Mouse (Mus musculus): Measurements from ENCODE around the gene Aspg.

Aspg gene

GRCm38 (mm10) chr12:112112686-112113396 is 6.4 kb downstream of the Aspg start:
- no peak for DNase-seq (ENCODE audit: low spot score in 2 of 2)

DNA sequence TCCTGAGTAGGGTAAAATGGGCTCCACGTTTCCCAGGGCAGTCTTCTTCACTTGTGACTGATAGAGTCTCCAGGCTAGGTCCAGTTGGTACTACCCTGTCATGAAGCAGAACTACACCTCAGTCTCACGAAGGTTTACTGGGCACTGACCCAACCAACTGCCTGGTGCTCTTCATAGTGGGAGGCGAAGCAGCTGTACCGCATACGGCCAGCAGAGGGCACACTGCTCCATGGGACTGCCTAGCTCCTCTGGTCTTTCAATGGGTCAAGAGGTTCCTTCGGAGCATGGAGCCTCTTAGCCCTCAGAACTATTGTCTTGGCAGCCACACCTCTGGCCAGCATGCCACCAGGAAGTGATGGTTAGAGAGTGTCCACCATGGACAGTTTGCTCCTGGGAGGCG is 7.2 kb downstream of the Aspg start:
- peak; percentile 43 to 90 for DNase-seq (ENCODE audit: low spot score in 2 of 2)

- DNase-seq (ENCODE audit: low spot score in 2 of 2), result no peak
Measured at GRCm38 (mm10) chr12:112117006-112117405, 10.5 kb downstream of the Aspg start.

DNA sequence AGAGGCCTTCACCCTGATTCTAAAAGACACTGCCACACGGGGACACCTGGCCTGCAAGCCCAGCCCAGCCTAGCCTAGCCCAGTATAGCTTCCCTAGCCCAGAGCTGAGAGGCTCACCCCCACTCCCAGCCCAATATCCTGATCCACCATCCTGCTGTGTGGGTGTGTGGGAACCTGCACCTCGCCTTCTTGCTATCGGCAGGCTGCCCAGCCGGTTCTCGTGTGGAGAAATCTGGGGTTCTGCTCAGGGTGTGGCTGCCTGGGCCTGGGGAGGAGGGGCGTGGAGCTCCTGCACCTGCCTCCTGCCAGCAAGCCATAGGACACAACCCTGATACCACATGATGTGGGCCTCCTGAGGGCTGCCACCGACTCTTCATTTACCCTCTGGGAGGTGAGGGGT is 11.2 kb downstream of the Aspg start:
- DNase-seq (ENCODE audit: low spot score in 2 of 2), result peak; percentile 43 to 88

DNA sequence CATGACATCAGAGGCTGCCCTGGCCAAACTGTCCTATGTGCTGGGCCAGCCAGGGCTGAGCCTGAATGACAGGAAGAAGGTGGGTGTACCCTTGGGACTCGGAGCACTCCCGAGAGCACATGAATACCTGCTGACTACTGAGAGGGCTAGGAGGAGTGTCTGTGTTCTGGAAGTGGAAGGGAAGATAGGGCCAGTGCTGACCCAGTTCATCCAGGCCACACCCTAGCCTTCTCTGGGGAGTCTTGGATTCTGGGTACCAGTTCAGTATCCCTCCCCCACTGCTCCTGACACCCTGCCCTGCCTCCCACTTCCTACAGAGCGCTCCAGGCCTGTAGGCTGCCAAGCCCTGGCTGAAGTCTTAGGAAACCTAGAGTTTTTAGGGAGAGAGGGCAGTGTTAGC is 14.7 kb downstream of the Aspg start:
- no peak for DNase-seq (ENCODE audit: low spot score in 2 of 2)

GRCm38 (mm10) chr12:112125903-112126302 is 19.4 kb downstream of the Aspg start:
- no peak for DNase-seq (ENCODE audit: low spot score in 2 of 2)

DNA sequence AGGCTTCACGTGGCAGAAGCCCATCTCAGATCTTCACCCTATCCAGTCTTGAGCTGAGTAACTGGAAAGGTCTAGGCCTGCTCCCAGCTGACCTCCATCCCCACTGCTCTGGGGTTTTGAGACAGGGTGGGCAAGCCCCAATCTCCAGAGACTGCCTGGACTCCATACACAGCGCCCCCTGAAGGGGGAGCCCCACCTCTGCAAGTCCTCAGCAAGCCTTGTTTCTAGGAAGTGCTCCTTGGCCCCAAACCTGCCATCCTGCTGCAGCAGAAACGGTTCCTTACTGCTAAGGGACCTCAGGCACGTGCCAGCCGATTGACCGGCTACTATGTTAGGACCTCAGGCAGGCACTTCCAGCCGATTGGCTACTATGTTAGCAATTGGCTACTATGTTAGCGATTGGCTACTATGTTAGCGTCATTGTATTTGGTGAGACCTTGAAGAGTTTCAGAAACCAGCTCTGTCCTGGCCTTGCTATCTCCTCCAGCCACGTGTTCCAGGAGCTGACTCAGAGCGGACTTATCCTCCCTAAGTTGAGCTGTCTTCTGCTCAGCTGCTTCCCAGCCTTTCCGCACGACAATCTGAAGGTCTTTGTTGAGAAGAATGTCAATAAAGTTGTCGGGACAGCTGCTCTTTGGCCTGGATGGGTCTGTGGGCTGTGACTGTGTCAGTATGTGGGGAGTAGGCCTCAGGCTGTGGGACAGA is 20.6 kb downstream of the Aspg start:
- DNase-seq (ENCODE audit: low spot score in 2 of 2), result no peak

- DNase-seq (ENCODE audit: low spot score in 2 of 2), result no peak
Measured at GRCm38 (mm10) chr12:112128526-112128925, 22.0 kb downstream of the Aspg start.

DNA sequence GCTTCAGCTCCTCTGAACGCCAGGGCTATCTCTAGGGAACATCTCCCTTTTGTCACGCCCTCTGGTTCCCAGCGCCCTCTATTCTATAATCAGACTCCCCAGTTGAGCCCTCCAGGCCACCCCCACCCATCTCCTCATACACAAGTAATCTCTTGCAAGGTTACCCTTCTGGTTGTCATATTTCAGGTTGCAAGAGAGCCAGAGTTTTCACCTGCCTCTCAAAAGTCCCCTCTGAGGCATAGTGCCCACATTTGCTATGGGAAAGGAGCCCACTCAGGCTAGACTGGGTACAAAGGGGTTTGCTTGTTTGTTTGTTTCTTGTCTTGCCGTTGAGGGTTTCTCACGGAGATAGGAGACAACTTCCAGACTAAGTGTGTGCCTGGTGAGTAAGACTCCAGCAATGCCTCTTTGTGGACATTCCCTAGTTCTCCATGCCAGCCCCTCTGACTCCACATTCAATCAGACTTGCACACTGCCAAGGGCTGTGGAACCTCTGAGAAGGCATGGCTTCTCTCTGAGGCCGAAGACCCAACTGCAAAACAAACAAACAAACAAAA is 22.9 kb downstream of the Aspg start:
- DNase-seq (ENCODE audit: low spot score in 2 of 2), result no peak

- no peak for DNase-seq (ENCODE audit: low spot score in 2 of 2)
Measured at GRCm38 (mm10) chr12:112130161-112130860, 23.8 kb downstream of the Aspg start.

DNA sequence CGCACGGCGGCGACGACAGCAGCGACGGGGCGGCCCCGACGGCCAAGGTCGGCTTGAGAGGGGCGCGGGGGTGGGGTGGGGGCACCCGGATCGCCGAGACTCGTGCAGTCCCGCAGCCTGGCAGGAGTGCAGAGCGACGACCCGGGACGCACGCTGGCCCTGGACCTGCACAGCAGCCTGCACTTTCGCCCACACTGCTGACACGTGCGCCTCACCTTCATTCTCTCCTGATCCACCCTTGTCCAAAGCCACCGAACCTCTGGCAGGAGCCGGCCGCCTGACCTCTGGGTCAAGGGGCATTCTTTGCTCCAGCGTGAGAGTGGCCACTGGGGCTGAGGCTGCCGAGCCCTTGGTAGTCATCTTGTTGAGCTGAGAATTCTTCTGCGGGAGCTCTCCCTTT is 24.5 kb downstream of the Aspg start:
- DNase-seq (ENCODE audit: low spot score in 2 of 2), result no peak

DNA sequence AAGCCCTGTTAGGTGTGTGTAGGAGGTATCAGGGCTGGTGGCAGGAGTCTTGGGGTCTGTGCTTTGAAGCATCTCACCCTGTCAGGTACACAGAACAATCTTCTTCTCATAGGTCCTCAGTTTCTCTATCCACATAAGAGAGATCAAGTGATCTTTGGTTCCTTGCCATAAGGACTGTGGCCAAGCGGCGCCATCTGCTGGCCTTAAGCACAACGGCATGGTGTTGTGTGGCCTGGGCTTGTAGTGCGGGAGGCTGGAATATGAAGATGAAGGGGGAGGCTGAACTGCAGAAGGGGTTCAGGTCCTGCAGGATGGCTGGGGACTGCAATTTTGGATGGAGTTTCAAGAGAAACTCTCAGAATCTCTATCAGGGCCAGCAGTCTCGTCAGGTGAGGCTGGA is 33.8 kb downstream of the Aspg start:
- peak in 1 of 2 experiments; percentile 63 for DNase-seq (ENCODE audit: low spot score in 2 of 2)

GRCm38 (mm10) chr12:112140745-112141144 is 34.3 kb downstream of the Aspg start:
- DNase-seq (ENCODE audit: low spot score in 2 of 2), result no peak

GRCm38 (mm10) chr12:112141300-112141699 is 34.8 kb downstream of the Aspg start:
- no peak for DNase-seq (ENCODE audit: low spot score in 2 of 2)

DNA sequence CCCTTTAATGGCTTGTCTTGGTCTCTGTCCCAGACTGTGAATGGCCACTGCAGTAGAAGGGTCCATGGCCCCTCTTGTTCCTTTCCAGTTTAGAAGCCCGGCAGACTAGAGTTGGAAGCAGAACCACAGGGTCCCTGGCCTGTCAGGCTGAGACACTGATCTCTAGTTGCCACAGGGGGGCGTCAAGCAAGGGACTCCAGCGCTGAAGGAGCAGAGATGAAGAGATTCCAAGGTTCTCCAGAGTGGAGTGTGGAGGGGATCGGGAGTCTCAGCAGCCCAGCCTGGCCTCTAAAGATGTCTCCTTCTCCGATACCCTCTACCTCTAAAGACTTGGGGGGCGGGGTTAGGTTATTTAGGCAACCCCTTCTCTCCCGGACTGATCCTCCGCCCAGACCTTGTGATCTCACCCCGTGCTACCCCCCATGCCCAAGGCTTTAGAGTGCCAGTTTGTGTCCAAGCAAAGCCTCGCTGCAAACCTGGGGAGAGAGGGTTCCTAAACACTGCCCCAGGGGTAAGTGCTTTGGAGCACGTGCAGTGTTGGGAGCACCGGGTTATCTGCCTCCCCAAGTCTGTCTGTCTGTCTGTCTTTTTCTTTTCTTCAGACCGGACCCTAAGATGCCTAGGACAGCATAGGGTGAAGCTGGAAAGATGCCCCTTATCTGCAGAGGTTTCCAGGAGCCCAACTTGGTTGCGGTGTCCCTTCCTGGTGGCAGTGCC is 36.8 kb downstream of the Aspg start:
- DNase-seq (ENCODE audit: low spot score in 2 of 2), result peak in 1 of 2 experiments; percentile 33

DNA sequence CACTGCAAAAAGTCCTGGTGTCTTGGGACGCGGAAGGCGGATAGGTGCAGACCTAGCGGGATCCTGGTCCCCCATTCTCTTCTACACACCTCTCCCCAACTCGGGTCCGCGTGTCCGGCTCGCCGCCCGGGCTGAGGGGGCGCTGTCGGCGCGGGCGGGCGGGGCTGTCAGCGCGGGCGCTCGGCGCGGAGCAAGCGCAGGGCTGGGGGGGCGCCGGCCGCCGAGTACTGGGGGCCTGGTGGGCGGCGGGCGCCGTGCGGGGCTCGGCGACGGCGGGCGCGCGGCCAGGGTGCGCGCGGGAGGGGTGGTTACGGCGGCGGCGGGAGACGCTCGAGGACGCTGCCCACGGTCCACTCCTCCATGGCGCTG is 37.3 kb downstream of the Aspg start:
- no peak for DNase-seq (ENCODE audit: low spot score in 2 of 2)

DNA sequence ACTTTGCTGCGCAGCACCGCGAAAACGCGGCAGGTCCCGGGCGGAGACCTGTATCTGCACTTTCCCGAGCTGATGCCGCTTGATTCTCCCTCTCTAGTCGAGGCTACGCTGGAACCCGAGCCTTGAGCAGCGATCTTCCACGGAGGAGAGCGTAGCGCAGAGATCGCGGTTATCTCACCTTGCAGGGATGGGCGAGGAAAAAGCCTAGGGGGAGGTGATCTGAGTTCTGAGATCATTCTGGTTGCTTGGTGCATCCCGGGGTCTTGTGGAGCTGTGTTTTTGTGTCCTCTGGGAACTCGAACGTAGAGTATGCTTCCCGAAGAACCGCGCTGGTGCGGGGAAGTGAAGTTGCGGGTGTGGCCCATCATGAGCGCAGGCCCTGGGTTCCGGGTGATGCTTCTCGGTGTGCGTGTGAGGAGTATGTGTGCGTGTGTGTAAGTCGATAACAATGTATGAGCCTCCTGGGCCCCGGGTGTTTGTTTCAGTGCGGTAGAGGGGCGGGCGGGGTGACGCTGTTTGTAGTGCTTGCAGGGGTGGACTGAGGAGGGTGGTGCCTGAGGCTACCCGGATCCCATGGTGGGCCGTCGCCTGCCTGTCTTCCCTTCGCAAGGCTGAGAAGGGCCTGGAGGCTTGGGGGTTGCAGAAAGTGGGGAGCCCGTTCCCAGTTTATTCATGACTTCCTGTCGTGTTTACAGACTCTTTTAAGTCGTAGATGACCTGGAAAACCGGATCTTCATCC is 38.1 kb downstream of the Aspg start:
- no peak for DNase-seq (ENCODE audit: low spot score in 2 of 2)

DNA sequence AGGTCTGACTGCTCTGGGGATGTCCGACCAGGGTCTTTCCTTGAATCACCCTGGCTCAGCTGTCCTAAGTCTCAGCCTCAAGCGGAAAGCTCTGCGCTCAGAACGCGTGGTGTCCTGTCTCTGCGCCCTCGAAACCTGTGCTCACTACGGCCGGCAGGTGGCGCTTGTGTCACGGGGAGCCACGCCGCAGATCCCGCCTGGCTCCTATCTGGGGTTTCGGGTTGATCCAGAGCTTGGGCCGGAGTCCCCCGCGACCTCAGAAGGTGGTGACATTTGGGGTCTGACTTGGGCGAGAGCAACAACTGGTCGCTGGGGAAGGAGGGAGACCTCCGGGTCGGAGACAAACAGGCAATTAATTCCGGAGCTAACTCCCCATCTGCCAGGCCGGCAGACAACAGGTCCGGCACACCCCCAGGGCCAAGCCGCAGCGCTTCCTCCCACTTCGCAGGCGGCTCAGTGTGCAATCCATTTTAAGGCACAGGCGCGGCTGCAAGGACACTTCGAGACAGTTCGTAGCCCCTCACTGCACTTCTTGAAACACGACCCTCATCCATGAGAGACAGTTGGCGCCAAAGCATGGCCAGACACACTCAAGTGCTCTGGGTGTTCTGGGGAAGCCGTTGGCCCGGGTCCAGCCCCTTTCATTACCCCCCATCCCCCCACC is 38.9 kb downstream of the Aspg start:
- peak; percentile 30 to 84 for DNase-seq (ENCODE audit: low spot score in 2 of 2)

DNA sequence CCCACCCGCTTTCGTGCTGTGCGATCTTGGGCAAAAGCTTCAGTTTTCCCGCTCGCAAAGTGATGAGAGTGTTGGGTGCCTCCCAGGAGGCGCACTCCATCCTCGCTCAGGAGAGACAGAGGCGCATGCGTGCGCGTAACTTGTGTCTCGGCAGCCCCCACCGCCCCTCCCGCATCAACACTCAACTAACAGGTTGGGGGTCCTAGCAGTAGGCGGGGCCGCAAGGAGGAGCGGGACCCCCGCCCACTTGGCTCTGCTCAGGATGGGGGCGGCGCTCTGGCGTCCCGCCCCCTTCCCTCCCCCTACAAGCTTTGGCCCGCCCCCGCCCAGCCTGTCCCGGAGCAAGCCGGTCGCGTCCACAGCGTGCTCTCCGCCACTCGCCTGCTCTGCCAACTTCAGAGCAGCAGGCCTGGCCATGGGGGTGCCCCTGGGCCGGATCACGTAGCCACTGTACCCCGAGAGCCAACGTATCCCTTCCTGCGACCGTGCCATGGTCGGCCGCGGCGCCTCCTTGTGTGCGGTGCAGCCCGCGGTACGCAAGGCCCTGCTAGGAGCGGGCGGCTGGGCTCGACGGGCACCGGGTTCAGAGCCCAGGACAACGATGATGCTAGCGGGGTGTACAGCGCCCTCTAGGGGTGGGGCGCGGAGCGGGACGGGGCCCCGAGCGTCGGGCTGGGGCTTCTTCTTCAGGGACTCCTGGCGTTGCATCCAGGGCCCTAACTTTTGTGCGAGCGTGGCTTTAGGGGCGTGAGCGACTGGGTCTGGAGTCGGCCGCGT is 39.6 kb downstream of the Aspg start, which contains the start of gene Kif26a:
TSS of gene Kif26a (plus strand) at position 334 of the 777 bp plus-strand sequence.
- DNase-seq (ENCODE audit: low spot score in 2 of 2), result no peak

- DNase-seq (ENCODE audit: low spot score in 2 of 2), result no peak
Measured at GRCm38 (mm10) chr12:112147365-112147764, 40.9 kb downstream of the Aspg start.

Data from left cerebral cortex, adult 9 months (tissue).